Mouse (Mus musculus): Measurements from ENCODE around the gene Rep15.

The Rep15 gene

DNA sequence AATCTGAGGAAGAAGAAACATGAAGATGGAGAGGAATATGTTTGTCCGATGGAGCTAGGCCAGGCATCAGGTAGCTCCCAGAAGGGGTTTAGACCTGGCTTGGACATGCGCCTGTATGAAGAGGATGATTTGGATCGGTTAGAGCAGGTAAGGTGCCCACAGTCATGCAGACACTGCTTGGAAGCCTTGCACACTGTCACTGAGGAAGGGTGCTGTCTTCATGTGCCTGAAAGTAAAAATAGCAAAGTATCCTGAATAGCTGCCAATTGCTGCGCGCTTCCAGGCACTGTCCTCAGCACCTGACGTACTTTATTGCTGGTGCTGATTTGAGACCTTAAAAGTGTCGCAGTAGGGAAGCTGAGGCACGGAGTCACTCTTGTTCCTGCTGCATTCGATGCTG is 2.8 kb upstream of the Rep15 start:
- no peak for DNase-seq (ENCODE audit: low read depth, low spot score)

DNA sequence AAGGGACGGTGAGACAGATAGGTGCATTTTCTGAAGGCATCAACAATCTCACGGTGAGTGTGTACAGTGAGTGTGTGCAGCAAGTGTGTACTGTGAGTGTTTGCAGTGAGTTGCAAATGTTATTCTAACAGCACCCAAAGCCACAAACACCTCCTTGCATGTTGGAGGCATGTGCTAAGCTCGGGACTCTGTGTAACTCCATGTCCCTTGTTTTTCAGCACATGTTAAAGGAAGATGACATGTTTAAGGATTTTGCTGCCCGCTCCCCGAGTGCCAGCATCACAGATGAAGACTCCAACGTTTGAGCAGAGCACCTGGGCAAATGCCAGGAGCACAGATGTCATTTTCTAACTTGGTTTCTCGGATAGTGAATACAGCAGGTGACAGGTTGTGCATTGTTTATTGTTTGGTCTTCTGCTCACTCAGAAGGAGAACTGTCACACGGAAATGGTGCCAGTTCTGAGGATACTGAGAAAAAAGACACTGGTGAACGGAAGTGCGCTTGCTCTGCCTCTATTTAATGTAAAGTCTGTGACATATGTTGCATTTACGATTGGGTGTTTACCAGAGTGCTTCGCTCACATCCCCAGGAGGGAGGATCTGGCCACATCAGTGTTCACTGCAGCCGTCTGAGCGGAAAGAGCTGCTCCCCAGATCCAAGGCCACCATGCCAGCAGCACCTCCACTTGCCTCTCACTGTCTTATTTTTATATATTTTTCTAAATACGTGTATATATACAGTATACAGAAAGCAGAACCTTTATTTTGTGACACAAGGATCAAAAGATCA is 2.1 kb upstream of the Rep15 start:
- no peak for DNase-seq (ENCODE audit: low read depth, low spot score)

DNA sequence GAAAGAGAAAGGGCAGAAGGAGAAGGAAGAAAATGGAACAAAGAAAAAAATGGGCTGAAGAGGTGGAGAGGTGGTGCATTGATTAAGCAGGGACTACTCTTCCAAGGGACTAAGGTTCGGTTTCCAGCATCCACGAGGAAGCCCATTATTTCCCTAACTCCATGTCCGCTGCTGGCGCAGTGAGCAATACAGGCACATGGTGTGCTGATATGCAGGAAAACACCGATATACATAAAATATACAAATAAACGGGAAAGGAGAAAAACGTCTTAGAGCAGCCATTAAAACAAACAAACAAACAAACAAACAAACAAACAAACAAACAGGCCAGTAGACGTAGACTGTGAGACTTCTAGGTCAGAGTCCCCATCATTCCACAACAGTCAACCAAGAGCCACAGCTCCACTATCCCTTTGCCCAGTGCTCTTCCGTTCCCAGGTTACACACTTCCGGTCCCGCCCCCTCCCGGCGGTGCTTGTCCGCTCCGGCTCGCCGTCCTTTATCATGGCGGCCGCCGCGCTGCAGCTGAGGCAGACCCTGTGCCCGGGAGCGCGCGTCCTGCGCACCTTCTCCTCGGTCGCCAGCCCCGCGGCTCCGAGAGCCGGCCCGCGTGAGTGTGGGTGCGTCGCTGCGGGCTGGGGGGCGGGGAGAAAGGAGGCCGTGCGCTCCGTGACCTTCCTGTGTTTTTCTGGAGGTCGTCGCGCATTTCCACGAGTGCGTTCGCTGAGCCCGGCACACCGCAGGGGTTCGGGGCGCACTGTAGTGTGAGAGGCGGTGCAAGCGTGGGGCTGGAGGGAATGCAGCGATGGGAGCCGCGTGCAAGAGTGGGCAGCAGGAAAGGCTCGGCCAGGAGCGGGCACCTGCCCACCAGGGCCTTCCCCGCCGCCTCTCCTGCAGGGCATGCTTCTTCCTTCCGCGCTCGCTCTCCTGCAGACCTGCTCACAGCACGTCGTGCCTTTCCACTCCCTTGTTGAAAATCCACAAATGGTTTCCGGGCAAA is 10.2 kb downstream of the Rep15 start, which contains the start of gene Mrps35:
TSS of gene Mrps35 (plus strand) at position 474 of the 1,000 bp plus-strand sequence.
- peak; percentile 73 for DNase-seq (ENCODE audit: low read depth, low spot score)

DNA sequence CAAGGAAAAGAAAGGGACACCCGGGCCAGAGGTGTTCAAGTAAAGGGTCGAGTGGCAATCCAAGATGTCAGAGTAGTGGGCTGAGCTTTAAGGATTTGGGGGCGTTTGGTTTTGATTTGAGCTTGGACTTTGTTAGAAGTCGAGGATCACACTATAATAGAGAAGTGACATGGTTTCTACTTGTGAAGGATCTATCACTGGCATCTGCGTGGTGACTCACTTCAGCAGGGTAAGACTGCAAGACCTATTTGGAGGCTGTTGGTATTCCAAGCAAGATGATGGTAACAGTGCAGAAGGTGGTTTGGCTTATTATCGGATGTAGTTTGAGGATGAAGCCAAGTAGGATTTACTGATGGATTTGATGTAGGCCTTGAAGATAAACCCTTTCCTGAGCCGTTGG is 11.2 kb downstream of the Rep15 start:
- no peak for DNase-seq (ENCODE audit: low read depth, low spot score)

DNA sequence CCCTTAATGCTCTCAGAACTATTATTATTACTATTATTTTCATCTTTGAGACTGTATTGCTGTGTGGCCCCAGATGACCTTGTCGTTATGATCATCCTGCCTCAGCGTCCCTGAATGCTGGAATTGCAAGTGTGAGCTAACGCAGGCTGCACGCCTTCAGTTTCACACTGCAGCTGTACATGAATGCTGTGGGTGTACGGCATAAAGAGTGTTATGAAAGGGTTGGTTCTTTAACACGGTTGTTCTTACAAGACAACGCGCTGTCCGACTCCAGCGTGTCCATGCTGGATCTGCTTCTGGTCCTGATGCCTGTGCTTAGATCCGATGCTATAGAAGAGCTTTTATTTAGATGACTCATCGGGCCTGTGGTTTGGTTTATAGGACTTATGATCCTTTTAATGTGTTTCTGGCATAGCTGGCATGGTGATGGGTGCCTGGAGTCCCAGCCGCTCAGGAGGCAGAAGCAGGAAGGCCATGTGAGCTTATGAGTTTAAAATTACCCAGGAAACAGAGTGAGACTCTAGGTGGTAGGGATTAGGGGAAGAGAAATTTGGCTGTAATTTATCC is 16.9 kb downstream of the Rep15 start:
- DNase-seq (ENCODE audit: low read depth, low spot score) = no peak

DNA sequence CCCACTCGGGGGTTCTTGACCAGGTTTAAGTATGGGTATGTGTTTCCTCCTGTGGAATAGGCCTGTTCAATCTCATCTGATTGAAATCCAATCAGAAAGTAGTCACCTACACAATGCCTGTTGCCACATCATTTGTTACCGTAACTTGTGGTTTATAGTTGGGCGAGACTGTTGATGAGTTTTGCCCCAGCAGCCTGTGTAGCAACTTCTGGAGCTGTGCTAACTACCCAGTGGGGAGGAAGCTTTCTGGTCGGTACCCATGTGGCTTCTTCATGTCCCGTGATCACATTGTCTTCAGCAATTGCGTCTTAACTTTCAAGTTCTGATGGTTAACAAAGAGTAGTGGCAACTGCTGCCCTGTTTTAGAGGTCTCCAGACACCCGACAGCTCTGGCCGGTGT is 19.3 kb downstream of the Rep15 start:
- DNase-seq (ENCODE audit: low read depth, low spot score) = no peak

DNA sequence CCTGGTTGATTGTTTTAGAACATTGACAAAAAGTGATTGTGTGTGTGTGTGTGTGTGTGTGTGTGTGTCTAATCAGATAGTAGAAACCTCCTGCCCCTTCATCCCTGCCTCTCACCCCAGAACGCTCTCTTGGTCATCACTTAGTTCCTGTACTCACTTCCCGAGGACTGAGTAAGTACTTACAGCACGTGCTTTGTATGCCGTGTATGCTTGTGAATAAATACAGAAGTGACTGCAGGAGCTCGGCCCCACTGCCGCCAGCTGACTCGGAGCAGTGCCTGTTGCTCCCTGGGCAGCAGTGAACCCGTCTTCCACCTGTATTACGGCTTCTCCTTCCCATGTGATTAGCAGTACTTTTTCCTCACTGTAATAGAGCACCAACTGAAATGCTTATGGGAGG is 20.1 kb downstream of the Rep15 start:
- DNase-seq (ENCODE audit: low read depth, low spot score) = no peak

DNA sequence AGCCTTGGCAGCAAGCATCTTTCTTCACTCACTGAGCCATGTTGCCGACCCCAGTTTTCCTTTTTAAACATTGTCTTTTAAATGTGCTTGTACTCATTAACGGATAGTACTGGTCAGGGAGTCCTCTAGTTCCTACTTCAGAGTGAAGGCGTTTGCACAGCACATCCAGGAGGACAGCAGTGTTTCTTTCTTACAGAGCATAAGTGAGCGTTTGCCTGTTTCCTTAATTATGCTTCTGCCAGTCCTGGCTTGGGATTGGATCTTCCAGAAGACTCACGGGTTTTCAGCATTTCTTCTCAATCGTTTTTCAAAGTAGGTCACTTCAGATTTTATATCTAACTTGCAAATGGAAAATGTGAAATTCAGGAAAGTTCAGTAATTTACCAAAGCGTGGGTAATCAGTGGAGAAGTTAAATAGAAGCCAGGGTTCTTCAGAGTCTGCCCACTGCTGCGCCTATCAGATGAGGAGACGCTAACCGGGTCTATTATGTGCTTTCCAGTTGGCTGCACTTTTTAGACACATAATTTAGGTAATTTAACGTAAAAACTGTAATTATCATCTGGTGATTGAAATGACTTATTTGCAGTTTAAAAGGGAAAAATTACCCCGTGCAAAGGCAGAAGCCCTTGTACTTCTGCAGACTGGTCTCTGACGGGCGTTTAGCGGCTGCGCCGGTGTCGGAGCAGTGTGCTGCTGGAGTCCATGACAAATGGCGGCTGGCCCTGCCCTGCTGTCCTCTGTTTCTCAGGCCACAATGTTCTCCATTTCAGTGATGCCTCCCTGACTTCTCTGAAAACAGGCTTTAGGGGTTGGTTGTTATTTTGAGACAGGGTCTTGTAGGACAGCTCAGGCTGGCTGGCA is 21.6 kb downstream of the Rep15 start:
- no peak for DNase-seq (ENCODE audit: low read depth, low spot score)

DNA sequence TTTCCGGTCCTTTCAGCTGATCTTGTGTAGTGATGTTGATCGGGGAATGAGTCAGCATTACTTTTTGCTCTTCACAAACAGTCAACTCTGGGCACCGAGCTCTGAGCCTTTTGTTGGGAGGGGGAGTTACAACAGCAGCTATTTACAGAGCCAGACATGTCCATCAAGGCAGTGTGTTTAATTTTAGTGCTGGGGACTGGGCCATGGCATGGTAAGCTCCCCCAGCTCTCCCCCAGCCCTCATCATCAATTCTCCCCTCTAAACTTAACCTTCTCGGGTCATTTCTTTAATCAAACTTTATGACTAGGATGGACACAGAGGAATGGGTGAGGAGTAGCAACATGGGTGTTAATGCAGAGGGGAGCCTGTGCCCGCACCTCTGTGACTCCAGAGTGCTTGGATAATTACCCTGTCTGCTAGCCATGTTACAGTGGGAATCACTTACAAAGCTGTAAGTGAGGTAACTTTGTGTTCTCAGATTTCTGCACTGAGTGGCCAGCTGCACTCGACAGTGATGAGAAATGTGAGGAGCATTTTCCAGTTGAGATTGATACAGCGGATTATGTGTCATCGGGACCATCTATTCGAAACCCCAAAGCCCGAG is 23.1 kb downstream of the Rep15 start:
- no peak for DNase-seq (ENCODE audit: low read depth, low spot score)

DNA sequence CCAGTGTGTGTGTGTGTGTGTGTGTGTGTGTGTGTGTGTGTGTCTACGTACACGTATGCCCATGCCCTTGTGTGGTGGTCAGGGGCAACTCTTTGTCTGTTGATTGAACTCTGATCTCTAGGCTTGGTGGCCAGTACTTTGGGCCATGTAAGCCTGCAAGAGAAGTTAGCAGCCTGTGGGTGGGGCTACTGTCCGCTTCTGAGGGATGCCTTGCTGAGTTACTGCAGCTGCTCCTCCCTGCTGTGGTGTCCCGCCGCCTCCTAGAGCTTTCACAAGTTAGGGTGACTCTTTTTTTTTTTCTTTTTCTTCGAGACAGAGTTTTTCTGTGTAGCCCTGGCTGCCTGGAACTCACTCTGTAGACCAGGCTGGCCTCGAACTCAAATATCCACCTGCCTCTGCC is 26.9 kb downstream of the Rep15 start:
- DNase-seq (ENCODE audit: low read depth, low spot score) = no peak

DNA sequence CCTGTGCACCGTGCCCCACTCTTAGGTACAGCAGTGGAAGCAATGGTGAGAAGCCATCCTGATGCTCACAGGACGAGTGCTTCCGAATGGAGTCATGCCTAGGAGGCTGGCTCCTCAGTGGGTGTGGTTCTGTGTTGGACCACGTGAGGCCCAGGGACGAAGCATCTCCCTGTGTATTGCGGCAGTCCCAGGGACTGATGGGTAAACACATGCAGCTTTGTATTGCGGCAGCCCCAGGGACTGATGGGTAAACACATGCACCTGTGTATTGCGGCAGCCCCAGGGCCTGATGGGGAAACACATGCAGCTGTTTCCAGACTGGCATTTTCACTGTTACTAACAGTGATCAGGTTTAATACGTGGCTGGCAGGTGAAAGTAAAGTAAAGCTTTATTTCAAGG is 29.2 kb downstream of the Rep15 start:
- DNase-seq (ENCODE audit: low read depth, low spot score) = no peak

DNA sequence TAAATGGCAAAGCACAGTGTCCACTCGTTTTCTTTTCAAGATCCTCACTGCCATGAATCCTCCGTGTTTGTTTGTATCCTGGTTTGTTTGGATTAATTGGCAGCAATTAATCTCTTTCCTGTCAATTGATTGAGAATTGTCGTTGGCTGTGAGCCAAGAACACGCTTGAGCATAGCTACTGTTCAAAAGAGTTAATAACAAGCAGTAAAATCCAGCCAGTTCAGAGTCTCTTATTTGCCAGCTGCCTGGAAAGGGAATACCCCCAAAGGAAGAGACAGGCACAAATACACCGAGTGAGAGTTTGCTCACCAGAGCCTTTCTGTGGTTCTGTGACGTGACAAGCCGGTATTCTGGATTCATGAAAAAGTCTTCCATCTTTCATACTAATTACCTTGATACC is 29.6 kb downstream of the Rep15 start:
- DNase-seq (ENCODE audit: low read depth, low spot score) = no peak

DNA sequence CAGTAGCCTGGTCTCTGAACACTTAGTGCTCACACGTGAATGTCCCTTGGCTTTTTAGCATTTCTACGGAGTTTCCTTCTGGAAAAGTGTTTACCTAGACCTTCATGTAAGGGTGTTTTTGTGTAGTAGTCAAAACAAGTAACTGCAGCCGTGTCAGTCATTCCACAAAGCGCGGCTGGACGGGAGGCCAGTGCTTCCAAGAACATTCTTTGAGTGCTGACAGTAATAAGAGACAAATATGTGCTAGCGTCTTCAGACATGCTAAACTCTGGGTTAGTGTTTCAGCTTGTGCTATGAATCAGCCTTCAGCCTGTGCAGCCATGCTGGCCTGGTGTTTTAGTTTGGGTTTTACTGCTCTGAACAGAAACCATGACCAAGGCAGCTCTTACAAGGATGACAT is 30.3 kb downstream of the Rep15 start:
- DNase-seq (ENCODE audit: low read depth, low spot score) = no peak

DNA sequence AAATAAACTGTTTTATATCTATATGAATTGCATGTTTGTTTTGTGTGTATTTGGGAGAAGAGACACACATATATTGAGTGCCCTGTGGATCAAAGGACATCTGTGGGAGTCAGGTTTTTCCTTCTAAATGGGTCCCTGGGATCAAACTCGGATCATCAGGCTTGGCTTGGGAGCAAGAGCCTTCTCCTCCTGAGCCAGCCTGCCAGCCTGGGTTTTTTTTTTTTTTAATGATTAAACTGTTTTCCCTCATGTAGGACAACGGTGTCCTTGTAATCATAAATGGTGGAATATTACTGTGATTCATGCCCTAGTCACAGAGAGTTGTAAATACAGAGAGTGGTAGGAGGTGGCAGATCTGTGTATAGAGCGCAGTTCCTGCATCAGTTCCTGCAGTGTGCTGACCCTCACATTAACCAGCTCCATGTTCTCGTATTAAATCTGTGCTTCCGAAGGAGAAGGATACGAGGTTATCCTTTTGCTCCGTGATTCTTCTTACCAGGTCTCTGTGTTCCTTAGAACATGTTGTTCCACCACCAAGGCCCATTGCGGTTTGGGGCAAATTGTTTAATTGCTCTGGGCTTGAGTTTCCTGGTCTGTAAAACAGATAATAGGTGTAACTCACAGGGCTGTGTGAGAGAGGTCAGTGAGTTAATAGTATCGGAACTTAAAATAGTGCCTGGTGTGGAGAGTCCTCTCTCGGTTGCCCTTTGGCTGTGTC is 32.0 kb downstream of the Rep15 start:
- no peak for DNase-seq (ENCODE audit: low read depth, low spot score)

DNA sequence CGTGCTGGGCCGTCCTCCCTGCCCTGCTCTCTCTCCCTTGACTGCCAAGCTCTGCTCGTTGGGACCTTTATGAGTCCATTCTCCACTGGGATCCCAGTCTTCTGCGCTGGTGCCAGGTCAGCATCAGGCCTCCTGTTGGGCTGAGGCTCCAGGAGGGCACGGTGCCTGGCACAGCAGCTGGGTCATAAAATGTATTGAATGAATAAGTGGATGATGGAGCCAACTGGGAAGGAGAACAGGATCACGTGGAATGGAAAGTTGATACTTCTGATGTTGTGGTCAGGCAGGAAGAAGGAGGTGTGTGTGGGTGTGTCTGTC is 32.5 kb downstream of the Rep15 start:
- DNase-seq (ENCODE audit: low read depth, low spot score) = no peak

DNA sequence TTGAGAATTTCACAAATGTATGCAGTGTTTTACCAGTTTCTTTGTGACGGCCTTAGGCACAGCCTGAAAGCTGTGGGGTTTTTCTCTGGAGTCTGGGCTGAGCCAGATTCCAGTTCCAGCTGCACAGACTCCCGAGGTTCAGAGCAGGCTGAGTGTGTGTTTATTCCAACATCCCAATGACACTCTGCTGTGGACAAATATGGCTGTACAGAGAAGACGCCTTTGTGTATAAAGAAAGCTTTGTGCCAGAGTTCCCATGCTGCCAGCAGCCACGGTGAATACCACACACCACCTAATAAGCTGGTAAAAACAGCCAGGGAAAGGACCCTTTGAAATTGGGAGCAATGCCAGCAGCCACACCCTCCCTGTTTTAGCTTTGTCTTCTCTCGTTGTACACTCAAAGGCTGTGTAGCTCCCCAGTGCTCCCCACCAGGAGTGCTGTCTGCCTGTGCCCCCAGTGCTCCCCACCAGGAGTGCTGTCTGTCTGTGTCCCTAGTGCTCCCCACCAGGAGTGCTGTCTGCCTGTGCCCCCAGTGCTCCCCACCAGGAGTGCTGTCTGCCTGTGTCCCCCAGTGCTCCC is 43.5 kb downstream of the Rep15 start:
- no peak for DNase-seq (ENCODE audit: low read depth, low spot score)

DNA sequence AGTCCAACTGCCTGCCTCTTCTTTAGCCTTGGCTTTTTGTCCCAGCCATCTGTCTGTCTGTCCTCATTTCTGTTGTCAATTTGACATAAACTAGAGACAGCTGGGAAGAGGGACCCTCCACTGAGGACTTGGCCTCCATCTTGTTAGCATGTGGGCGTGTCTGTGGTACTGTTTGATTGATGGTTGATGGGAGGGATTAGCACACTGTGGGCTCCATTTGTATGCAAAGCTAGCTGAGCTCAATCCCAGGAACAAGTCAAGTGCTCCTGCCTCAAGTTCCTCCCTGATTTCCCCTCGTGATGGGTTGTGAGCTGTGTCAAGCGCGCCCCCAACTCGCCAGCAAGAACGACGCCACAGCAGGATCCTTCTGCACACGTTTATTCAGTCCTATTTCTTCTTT is 44.5 kb downstream of the Rep15 start:
- DNase-seq (ENCODE audit: low read depth, low spot score) = no peak

DNA sequence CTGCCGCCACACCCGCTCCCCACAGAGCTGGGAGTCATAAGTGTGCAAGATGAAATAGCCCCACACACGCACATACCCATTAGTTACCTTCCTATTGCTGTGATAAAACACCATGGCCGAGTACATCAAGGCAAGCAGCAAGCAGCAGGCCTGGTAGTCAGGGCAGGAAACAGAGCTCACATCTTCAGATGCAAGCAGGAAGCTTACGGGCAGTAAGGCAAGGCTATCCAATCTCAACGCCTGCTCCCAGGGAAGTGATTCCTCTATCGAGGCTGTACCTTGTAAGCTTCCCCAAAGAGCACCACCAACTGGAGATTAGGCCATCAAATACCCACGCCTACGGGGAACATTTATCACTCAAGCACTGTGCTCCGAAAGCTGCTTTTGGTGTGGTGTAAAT is 47.5 kb downstream of the Rep15 start:
- no peak for DNase-seq (ENCODE audit: low read depth, low spot score)

Measured in c-Kit-negative CD71-positive TER-119-positive erythroid progenitor cells, embryonic 14.5 days (primary cell).